Mouse (Mus musculus) G1E (cell line): Measurements from ENCODE around the gene Thsd1. TPM values are rescaled to one million over a fixed set of nuclear protein-coding genes. Genes with fewer than 3 reads are reported as not detected.

Source experiments
- ATAC-seq: 2 replicates; pipeline ENCODE4 v1.8.0; 2016; ENCODE audit warnings: mild to moderate bottlenecking; ENCODE audit not compliant: insufficient number of reproducible peaks, poor library complexity, low FRiP score, severe bottlenecking; ENCODE audit errors: extremely low read depth
- DNase-seq: peaks from one replicate; pipeline ENCODE4 v3.0.0; 2012; ENCODE audit warnings: low spot score
- H3K27me3 ChIP-seq: 2 replicates; pipeline ENCODE4 v1.6.1; 2012; ENCODE audit warnings: mild to moderate bottlenecking, low read length, inconsistent platforms; ENCODE audit not compliant: insufficient read depth
- H3K36me3 ChIP-seq: replicated peaks from 2 replicates; pipeline ENCODE3; 2012; ENCODE audit warnings: mild to moderate bottlenecking, inconsistent platforms
- H3K4me1 ChIP-seq: 2 replicates; pipeline ENCODE4 v1.6.1; 2012; ENCODE audit warnings: low read depth, low read length, inconsistent platforms, mixed read lengths; ENCODE audit not compliant: insufficient read depth
- H3K4me3 ChIP-seq: 2 replicates; pipeline ENCODE4 v1.5.1; 2012; ENCODE audit warnings: low read depth, mild to moderate bottlenecking, inconsistent platforms, low read length, moderate library complexity, mixed read lengths
- H3K9me3 ChIP-seq: replicated peaks from 2 replicates; pipeline ENCODE4 v1.6.1; 2012; ENCODE audit warnings: inconsistent platforms
- CTCF ChIP-seq: IDR thresholded peaks from 2 replicates; pipeline ENCODE4 v1.5.1; 2012; ENCODE audit warnings: low read depth, low read length, inconsistent platforms, mixed read lengths
- GATA1 ChIP-seq: IDR thresholded peaks from 2 replicates; pipeline ENCODE4 v1.6.1; 2012; ENCODE audit warnings: borderline replicate concordance, low read length, inconsistent platforms, mixed read lengths
- GATA2 ChIP-seq: IDR thresholded peaks from 2 replicates; pipeline ENCODE4 v1.6.1; 2012; ENCODE audit warnings: low read depth, low read length, inconsistent platforms, borderline replicate concordance
- POLR2AphosphoS5 ChIP-seq: IDR thresholded peaks from 2 replicates; pipeline ENCODE4 v1.6.1; 2012; ENCODE audit warnings: low read depth, low read length, inconsistent platforms; ENCODE audit not compliant: insufficient replicate concordance
- TAL1 ChIP-seq: conservative IDR thresholded peaks from 2 replicates; pipeline ENCODE4 v1.6.1; 2012; ENCODE audit warnings: low read depth, low read length, inconsistent platforms, mixed read lengths
- polyA plus RNA-seq: library from polyadenylated mRNA; stranded (reverse); fragments of >175 nt; gene quantifications from 2 replicates; pipeline ENCODE4 v1.2.3, GENCODE M21; 2012
- total RNA-seq, 2 experiments: library from RNA; stranded (forward) in 1 of 2; stranded (reverse) in 1 of 2; fragments of 200-1000 nt in 1 of 2; fragments of >200 nt in 1 of 2; fragmentation: Nextera tagmentation in 1 of 2; gene quantifications; 2 replicates each; pipeline ENCODE4 v1.2.3; 2014 to 2017

Gene Thsd1
- total and polyA plus RNA-seq, 3 experiments: 0.22 TPM; not detected in 2

DNA sequence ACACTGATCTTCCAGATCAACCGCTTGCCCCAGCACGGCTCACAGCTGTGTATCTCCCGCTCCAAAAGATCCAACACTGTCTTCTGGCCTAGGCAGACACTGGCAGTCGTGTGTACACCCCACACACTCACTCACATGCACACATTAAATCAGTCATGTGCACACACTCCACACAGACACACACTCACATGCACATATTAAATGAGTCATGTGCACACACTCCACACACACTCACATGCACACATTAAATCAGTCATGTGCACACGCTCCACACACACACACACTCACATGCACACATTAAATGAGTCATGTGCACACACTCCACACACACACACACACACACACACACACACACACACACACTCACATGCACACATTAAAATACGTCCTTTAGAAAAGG lies 29.2 kb upstream of the Thsd1 start:
- Histone ChIP-seq H3K9me3 (no peaks in the 10 kb centered on the region), H3K4me3 (no peak overlapping the region), H3K36me3 (peaks cover 56% of the 10 kb centered on the region), H3K4me1 (peaks cover 17% of the 10 kb centered on the region), H3K27me3 (no peaks in the 10 kb centered on the region)
- no peak for ATAC-seq
- no peak for DNase-seq
- no peak for TF ChIP-seq GATA2
- TF ChIP-seq POLR2AphosphoS5: no peak
- TF ChIP-seq CTCF: no peak
- TF ChIP-seq TAL1: no peak
- TF ChIP-seq GATA1: no peak

DNA sequence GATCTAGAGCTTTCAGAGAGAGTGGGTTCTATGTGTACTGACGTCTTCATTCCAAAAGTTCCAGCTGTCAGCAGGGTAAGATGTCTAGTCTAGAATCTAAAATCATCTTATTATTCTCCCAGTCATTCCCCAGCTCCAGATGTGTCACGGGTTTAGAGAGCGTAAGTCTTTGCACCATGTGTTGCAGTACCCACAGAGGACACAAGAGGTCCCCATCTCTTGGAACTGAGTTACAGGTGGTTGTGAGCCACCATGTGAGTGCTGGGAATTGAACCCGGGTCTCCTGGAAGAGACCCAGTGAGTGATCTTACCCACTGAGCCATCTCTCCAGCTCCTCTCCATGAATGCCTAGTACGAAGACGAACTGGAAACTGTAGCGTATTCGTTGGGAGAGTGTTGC lies 27.6 kb upstream of the Thsd1 start:
- peaks cover 4% of the 10 kb centered on the region for H3K4me1 ChIP-seq
- no peak for DNase-seq
- ATAC-seq: no peak
- H3K4me3 ChIP-seq: no peak overlapping the region
- TF ChIP-seq GATA2 (no peak), TAL1 (no peak), POLR2AphosphoS5 (no peak), CTCF (no peak), GATA1 (no peak)
- peaks cover 64% of the 10 kb centered on the region for H3K36me3 ChIP-seq
- no peaks in the 10 kb centered on the region for H3K9me3 ChIP-seq
- no peaks in the 10 kb centered on the region for H3K27me3 ChIP-seq

DNA sequence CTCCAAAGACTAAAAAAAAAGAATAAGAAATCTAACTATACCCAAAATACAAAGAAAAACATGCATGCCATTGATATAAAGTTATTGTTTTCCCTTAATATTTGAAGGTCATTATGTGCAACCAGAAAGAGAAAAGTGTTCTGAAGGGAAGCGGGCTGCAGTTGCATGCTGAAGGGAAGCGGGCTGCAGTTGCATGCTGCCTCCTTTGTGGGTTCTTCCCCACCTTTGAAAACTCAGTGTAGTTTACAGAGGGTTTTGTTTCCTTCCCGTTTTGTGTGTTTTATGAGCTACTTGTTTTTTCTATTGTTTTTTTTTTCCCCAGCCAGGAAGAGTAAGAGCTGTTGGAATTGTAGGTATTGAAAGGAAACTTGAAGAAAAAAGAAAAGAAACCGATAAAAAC lies 19.6 kb upstream of the Thsd1 start:
- ATAC-seq (no peak), DNase-seq (no peak)
- Histone ChIP-seq H3K9me3 (no peaks in the 10 kb centered on the region), H3K4me3 (no peak overlapping the region), H3K4me1 (peaks cover 30% of the 10 kb centered on the region), H3K36me3 (peaks cover 63% of the 10 kb centered on the region), H3K27me3 (no peaks in the 10 kb centered on the region)
- TF ChIP-seq GATA2 (no peak), POLR2AphosphoS5 (no peak), TAL1 (no peak)

DNA sequence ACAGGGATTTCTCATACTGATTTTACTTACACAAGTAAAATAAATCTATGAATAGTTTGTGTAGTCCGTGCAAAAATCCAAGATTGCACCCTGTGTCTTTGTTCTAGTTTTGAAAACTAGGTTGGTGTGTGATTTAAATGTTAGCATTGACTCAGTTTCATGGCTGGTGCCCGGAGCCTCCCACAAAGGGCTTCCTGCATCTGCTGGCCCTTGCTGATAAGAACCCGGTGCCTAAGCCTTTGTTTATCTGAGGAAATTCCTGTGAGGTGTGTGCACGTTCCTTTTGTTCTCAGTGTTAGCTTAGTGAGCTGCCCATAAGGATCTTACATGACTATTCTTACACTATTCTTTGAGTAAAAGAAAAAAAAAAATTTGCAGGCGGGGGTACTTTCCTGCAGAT lies 18.1 kb upstream of the Thsd1 start:
- DNase-seq (peak; percentile 68), ATAC-seq (peak; percentile 98)
- TF ChIP-seq TAL1 (peak; percentile 70), GATA1 (no peak)
- H3K9me3 ChIP-seq: no peaks in the 10 kb centered on the region
- no peaks in the 10 kb centered on the region for H3K27me3 ChIP-seq
- H3K36me3 ChIP-seq: peaks cover 61% of the 10 kb centered on the region
- peaks cover 30% of the 10 kb centered on the region for H3K4me1 ChIP-seq
- no peak overlapping the region for H3K4me3 ChIP-seq

DNA sequence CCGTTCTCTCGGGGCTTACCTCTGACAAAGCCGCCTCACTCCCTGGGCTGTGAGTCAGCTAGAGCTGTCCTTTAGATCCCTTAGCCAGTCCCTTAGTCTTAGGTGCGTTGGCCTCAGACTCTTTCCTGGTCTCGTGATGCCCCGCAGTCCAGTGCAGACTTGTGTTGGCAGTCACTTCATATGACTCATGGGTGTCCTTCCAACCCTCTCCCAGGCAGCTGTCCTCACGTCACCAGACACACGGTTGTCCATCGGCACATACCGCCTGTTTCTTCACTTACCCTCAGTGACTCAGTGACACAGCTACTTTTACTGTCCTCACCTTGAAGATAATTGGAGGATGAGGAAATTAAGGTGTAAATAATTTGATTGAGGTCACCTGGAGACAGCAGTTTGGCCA lies 12.3 kb upstream of the Thsd1 start:
- no peaks in the 10 kb centered on the region for H3K27me3 ChIP-seq
- no peak for ATAC-seq
- H3K9me3 ChIP-seq: no peaks in the 10 kb centered on the region
- peaks cover 73% of the 10 kb centered on the region for H3K36me3 ChIP-seq
- H3K4me1 ChIP-seq: peaks cover 8% of the 10 kb centered on the region
- H3K4me3 ChIP-seq: no peak overlapping the region
- no peak for DNase-seq
- TF ChIP-seq GATA1 (no peak), CTCF (no peak), POLR2AphosphoS5 (no peak), TAL1 (no peak)

DNA sequence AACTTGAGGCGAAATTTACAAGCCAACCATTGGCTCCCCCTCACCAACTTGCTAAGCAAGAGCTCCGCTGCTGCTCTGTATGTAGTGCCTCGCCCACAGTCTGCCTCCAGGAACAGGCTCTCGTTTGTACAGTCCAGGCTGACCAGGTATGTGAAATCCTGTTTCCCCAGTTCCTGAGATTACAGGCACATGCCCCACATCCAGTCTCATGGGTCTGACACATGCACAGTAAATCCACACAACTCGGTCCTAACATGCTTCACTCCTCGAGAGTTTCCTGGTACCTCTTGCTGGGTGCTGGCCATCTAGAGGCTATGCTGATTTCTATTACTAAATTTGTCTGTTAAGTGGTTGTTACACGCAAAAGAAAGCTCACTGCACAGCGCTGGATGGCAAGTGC lies 752 bp upstream of the Thsd1 start:
- H3K36me3 ChIP-seq: peaks cover 15% of the 10 kb centered on the region
- peaks cover 32% of the 10 kb centered on the region for H3K27me3 ChIP-seq
- H3K4me1 ChIP-seq: peaks cover 9% of the 10 kb centered on the region
- no peak for ATAC-seq
- no peak overlapping the region for H3K4me3 ChIP-seq
- no peak for DNase-seq
- H3K9me3 ChIP-seq: no peaks in the 10 kb centered on the region
- TF ChIP-seq CTCF (no peak), GATA1 (no peak), GATA2 (no peak), POLR2AphosphoS5 (no peak), TAL1 (no peak)

DNA sequence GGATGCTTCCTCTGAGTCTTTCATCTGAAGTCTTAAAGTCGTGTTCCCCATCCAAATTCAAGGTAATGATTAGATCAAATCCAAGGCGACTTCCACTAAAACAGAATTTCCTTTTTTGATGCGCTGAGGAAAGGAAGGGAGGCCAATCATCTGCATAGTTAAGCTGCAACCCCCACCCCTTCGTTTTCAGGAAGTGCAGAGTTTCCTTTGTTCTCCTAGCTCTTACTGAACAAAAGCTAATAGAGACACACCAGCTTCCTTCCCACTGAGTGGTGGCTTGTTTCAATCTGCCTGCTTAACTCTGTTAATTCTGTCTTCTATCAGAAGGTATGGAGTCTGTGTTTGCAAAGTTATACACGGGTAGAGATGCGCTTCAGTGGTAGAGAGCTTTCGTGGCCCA lies 1.5 kb downstream of the Thsd1 start:
- no peaks in the 10 kb centered on the region for H3K9me3 ChIP-seq
- ATAC-seq (no peak), DNase-seq (no peak)
- no peak for TF ChIP-seq GATA2
- no peak for TF ChIP-seq CTCF
- no peak for TF ChIP-seq TAL1
- no peak for TF ChIP-seq POLR2AphosphoS5
- TF ChIP-seq GATA1: no peak
- no peak overlapping the region for H3K4me3 ChIP-seq
- peaks cover 38% of the 10 kb centered on the region for H3K27me3 ChIP-seq
- peaks cover under 1% of the 10 kb centered on the region for H3K36me3 ChIP-seq
- peaks cover 9% of the 10 kb centered on the region for H3K4me1 ChIP-seq
